In genomic region chr2:111649101-111649500, GRCm38 (mm10) we compare ENCODE assay signal across 10 mouse cellular contexts. TPM values are rescaled to one million over a fixed set of nuclear protein-coding genes. Genes with fewer than 3 reads are reported as not detected.
ATAC-seq and TF ChIP-seq lines count a peak whose summit lies in the region.
"Had no signal": no experiment of that assay in that cellular context is flagged by ENCODE, and none has a peak within 500 bp of the region (broad histone marks: within the 10 kb centered on the region; RNA-seq: fewer than 3 reads in every experiment).

TSS of gene Olfr1298 (minus strand) at chr2:111649201.

- no peaks in the 10 kb centered on the region for H3K27me3 ChIP-seq in E14TG2a.4 (ENCODE audit: insufficient read depth, low read length)
- H3K27me3 ChIP-seq: CH12.LX, Patski had no signal

- ATAC-seq in CD4-positive, CD25-positive, alpha-beta regulatory T cell, adult 4 months: no peak
- ATAC-seq: activated CD4-positive, CD25-positive, alpha-beta regulatory T cell, adult 4 months; Patski had no signal

- peak within 1 kb of the TSS; percentile 39; the same call in 1 of the 2 replicates for H3K4me3 ChIP-seq in E14TG2a.4 (replicated peaks; ENCODE audit: low read length)

- no peaks in the 10 kb centered on the region for H3K9me3 ChIP-seq in E14TG2a.4 (ENCODE audit: low read length)
- H3K9me3 ChIP-seq: G1E had no signal

- no peaks in the 10 kb centered on the region for H3K4me1 ChIP-seq in E14TG2a.4 (replicated peaks; ENCODE audit: low read depth, low read length)

- H3K36me3 ChIP-seq in E14TG2a.4 (ENCODE audit: insufficient read depth, low read length): no peaks in the 10 kb centered on the region
- H3K36me3 ChIP-seq: G1E had no signal

- no peak for TF ChIP-seq CTCF in E14TG2a.4 (conservative IDR thresholded peaks at IDR 0.05; ENCODE audit: low read length)

RNA-seq across cellular contexts. Expression of gene Olfr1298, which starts in this region (rescaled TPM):
- not detected for polyA plus RNA-seq in CD4-positive, CD25-positive, alpha-beta regulatory T cell, adult 4 months (2017; shearing (Covaris generic))
- polyA plus RNA-seq: activated CD4-positive, CD25-positive, alpha-beta regulatory T cell, adult 4 months; adrenal gland, adult 2 months; brain, embryonic 14.5 days; C2C12; cerebellum, adult 2 months; G1E; Patski had no signal
